Mouse (Mus musculus) embryo, embryonic 9.5 days (tissue): ENCODE data around the gene Kif3c.

Experiments
- DNase-seq: peaks from one replicate; pipeline ENCODE4 v3.0.0-alpha.2; 2017; ENCODE audit errors: extremely low spot score

Kif3c gene

DNA sequence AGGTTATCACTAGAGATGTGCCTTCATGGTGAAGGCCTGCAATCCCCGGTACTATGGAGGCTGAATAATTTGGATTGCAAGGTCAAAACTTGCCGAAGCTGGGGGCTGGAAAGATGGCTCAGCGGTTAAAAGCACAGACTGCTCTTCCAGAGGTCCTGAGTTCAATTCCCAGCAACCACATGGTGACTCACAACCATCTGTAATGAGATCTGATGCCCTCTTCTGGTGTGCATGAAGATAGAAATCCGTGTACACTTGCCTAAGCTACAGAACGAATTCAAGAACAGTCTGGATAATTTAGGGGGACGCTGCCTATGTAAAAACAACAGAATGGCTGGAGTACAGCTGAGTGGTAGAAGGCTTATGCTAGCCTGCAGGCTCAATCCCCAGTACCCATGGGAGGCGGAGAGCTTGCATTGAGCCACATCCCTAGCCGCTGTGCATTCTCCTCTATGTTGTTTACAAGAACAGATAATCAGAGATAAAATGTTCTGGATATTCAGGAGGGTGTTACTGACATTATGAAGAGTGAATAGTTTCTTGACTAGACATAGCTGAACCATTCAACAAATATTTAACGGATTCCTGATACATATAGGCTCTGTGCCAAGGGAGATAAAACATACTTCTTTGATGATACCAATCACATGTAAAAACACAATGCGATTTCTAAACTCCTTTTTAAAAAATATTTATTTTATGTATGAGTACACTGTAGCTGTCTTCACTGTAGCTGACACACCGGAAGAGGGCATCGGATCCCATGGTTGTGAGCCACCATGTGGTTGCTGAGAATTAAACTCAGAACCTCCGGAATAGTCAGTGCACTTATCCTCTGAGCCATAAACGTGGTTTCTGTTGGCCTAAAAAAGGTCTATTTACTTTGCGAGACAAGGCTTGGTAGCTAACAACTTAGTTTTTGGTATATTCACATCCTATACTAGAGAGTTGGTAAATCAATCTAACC lies 60.7 kb downstream of the Kif3c start:
- peak; percentile 9 for DNase-seq

DNA sequence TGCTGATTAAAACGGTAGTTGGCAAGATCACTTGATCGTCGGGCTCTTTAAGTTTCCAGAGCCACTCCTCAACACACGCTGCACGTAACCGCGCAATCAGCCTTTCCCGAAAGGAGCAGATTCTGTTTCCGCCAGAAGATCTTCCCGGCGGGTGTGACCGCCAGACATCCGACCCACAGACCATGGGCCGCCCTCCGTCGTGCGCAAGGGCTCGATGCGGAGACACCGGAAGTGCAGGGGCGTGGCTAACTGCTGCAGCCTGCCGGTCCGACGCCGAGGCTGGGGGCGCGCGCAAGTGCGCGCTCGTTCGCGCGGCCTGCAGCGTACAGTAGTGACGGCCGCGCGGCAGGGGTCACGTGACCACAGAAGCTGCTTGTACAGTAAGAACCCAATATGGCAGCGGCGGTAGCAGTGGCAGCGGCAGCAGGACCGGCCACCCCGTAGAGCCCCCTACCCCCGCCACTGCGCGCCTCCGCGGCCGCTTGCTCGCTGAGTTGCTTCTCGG lies 61.6 kb downstream of the Kif3c start, which contains the start of gene Asxl2:
Gene Asxl2 (plus strand): TSS at position 328 of the 505 bp plus-strand sequence.
- peak; percentile 97 for DNase-seq

DNA sequence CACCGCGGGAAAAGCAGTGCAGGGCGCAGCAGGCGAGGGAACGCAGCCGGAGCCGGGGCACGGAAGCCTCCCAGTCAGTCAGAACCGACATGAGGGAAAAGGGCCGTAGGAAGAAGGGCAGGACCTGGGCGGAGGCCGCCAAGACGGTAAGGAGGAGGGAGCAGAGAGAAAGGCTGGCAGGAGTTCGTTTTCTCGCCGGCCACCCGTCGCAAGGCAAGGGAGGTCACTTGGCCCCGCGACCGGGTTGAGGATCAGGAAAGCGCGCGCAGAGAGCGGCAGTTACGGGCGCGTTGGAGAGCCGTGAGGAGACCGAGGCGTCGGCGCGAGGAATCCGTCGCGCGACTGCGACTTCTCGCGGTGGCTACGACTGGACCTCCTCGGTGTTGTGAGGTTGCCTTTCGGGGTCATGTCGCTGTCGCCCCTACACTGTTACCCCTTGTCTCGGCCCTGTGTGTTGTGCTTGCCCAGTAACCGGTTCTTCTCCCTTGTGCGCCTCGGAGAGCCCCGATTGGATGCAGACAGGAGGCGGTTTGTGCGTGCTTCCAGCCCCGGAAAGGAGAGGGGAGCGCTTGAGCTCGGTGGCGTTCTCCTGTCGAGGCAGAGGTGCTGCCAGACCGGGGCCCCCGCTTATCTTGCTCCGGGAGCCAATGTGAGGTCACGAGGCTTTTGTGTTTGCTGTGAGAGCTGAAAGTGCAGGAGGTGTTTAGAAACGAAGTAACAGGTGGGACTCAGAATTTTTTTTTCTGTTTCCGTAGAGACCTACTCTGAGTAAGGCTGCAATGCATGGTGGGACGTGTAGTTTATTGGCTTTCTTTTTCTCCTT lies 62.3 kb downstream of the Kif3c start:
- peak; percentile 83 for DNase-seq

DNA sequence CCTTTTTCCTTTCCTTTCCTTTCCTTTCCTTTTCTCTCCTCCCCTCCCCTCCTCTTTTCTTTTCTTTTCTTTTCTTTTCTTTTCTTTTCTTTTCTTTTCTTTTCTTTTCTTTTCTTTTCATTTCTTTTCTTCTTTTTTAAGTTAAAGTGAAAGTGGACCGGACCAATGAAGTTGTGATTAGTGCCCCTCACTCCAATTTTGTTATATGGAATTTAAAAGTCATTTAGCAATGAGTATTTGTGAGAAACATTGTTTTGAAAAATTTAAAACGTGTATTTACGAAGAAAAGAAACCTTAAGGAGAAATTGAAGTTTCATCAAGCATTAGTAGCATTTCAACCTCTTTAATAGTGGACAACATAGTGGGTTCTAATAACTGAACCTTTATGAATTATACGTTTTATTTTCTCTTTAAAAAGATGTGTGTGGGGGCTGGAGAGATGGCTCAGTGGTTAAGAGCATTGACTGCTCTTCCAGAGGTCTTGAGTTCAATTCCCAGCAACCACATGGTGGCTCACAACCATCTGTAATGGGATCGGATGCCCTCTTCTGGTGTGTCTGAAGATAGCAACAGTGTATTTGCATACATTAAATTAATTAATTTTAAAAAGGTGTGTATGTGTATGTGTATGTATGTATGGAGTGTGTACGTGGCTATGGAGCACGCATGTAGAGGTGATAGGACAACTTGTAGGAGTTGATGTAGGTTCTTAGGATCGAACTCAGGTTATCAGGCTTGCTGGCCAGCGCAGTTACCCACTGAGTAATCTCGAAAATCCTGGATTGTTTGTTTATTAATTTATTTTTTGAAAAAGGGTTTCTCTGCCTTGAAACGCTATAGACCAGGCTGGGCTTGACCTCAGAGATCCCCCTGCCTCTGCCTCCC lies 63.2 kb downstream of the Kif3c start:
- DNase-seq: no peak

DNA sequence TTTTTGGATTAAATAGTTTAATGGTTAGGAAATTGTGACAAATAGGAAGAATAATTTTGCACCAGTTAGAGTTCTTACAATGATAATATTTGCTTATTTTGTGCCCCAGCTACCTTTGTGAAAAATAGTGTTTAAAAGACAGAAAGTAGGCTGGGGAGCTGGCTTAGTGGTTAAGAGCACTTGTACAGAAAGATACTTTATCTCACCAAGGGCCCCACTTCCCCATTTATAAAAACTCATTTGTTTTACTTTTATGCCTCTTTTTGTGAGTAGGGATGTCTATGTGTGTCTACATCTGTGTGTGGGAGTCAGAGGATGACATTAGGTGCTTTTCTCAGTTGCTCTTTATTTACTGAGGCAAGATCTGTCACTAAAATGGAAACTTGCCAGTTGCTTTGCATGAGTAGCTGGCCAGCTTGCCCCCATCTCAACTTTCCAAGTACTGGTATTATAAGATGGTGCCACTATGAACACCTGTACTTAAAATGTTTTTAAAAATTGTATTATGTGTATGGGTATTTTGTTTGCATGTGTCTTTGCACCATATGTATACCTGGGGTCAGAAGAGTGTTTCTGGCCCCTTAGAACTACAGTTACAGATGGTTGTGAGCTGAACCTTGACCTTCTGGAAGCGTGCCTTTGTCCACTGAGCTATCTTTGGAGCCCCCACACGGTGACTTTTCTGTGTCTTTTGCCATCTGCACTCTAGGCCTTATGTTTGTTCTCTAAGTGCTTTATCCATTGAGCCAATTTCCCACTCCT lies 64.9 kb downstream of the Kif3c start:
- no peak for DNase-seq

DNA sequence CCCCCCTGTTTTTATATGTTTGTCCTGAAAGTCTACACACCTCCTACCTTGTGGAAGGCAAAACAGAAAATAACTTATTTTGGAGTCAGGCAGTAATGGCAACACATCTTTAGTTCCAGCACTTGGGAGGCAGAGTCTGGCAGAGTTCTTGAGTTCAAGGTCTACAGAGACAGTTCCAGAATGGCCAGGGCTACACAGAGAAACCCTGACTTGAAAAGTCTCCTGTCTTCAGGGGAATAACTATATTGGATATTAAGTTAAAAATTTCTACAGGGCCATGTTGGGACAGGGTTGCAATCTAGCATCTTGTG lies 65.5 kb downstream of the Kif3c start:
- no peak for DNase-seq

DNA sequence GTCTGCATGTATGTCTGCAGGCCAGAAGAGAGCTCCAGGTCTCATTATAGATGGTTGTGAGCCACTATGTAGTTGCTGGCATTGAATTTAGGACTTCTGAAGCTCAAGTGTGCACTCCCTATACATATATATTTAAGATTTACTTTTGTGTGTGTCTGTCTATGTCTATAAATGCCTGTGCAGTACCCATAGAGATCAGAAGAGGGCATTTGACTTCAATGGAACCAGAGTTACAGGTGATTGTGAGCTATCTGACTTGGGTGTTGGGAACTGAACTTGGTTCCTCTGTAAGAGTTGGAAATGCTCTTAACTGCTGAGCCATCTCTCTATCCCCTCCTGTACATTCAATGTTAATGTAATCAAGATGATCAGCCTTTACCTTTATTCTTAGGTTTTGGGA lies 66.1 kb downstream of the Kif3c start:
- no peak for DNase-seq

DNA sequence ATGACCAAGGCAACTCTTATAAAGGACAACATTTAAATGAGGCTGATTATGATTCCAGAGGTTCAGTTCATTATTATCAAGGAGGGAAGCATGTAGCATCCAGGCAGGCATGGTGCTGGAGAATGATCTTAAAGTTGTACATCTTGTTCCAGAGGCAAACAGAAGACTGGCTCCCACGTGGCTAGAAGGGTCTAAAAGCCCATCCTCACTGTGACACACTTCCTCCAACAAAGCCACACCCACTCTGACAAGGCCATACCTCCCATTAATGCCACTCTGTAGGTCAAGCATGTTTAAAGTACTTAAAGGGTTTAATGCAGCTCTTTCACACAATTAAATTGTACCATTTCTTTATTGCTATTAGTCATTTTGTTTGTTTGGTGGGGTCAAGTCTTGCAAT lies 68.8 kb downstream of the Kif3c start:
- DNase-seq: no peak

DNA sequence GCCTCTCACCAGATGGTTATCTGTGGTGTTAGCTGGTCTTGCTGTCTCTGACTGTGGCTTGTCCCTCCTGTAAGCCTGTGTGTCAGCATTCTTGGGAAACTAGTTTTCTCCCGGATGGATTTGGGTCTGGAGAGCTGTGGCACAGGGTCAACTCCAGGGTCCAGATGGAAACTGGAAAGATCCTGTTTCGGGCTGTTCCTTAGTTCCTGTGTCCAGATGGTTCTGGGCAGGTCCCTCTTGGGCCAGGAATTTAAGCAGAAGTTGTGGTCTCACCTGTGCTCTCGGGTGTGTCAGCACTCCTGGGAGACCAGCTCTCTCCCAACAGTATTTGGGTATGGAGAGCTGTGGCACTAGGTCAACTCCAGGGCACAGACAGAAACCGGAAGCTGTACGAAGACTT lies 71.5 kb downstream of the Kif3c start:
- no peak for DNase-seq

DNA sequence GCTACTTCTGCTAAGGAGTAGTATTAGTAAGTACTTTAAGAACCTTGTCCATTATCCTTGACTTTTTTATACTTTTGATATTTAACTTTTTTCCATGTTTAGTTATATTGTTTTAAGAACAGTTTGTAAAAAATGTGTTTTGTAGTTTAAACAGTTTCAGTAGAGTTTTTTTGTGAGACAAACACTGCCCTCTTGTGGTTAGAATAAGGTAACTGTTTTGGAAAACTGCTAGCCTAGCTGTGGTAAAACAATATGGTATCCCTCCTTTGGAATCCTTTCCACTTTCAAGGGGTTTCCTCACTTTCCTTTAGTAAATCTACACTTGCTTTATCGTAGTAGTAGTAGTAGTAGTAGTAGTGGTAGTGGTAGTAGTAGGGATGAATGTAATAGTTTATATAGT lies 72.9 kb downstream of the Kif3c start:
- no peak for DNase-seq

DNA sequence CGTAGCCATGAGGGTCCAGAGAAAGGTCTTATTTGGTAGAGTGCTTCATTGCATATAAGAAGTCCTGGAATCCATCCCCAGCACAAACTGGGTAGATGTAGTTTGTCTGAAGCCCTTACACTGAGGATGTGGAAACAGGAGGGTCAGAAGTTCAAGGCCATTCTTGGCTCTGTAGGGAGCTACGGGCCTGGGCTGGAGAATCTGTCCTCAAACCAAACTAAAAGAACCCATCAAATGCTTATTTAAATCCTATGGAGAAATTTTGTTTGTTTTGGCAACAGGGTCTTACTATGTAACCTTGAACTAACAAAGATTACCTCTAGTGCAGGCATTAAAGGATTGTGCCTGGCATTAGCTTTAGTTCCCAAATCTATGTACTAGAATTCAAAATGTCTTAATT lies 76.0 kb downstream of the Kif3c start:
- DNase-seq: no peak

DNA sequence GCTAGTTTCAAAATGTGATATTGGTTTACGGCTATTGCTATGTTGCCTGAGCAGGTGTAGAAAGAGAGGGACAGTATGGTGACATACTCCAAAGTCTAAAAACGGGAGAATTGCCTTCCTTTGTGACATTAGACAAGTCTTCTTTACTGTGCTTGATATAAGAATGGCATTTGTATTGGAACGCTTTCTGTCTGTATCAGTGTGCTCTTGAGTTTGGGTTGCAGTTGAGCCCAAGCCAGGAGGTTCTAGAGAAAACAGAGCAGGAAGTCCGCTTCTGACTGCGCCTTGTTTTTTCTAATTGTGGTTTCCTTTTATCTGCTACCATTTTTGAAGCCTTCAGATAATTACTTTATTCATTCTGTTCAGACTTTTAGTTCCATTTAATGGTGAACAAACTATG lies 76.4 kb downstream of the Kif3c start:
- no peak for DNase-seq

DNA sequence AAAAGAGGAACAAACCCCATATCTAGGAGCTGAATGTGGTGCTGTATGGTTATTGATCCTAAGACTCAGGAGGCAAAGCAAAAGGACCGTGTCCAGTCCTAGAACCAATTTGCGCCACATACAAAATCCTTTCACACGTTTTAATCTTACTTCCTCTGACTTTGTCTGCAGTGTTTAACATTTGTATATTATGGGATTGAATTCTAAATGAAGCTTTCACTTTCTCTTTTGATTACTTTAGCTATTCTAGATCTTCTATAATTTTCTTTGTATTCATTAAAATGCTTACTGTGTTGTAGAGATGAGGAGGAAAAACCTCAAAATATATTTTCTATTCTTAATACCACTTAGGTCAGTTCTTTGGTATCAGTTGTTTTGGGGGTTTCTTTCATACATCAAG lies 88.6 kb downstream of the Kif3c start:
- no peak for DNase-seq
